Mouse (Mus musculus): ENCODE results near the gene Pptc7.

- TF ChIP-seq CTCF (IDR thresholded peaks at IDR 0.05; ENCODE audit: borderline replicate concordance, insufficient read depth, low read depth, low read length) (no peak), POLR2A (IDR thresholded peaks at IDR 0.05; ENCODE audit: borderline replicate concordance, insufficient read depth, low read length) (no peak)
These were observed 4.3 kb upstream of the Pptc7 start for GRCm38 (mm10) chr5:122279799-122280421.
